Mouse (Mus musculus) left cerebral cortex, postnatal 36 days (tissue): Measurements from ENCODE around the gene Tpo. TPM values are rescaled to one million over a fixed set of nuclear protein-coding genes. Genes with fewer than 3 reads are reported as not detected.

ENCODE experiments used
- DNase-seq, 2 experiments: peaks; one replicate each; pipeline ENCODE4 v3.0.0; 2021 to 2022; ENCODE audit warnings: low spot score in 2 of 2, mixed read lengths in 1 of 2
- intact Hi-C: fragments of 180-260 bp; cut with DNase I; formaldehyde crosslinking; loops from one replicate; pipeline ENCODE4 v1.15.1; 2025
- total RNA-seq, 2 experiments: library from RNA; stranded (reverse); gene quantifications; 2 replicates each; pipeline ENCODE4 v1.2.3; 2021

The Tpo gene
- total RNA-seq, 2 experiments from 2014 or later = 0.42 to 0.82 TPM

DNA sequence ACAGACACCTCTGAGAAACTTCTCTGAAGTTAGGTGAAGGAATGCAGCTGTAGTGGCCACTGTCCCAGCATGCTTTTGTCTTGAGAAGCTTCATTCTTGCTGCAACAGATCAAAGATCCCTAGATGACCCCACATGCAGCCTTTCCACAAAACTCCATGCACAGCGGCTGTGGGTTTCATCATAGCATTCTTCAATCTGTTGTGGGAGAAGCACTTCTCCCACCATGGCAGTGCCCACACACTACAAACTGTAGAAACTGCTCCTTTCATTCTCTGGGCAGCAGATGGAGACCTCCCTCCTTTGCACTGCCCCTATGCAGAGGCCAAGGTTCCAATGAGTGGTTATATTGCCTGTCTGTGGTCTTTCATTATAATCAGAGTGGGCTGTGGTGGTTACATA lies 103.3 kb downstream of the Tpo start:
- no peak for DNase-seq
- intact Hi-C loops = no loop called here

- intact Hi-C loops = no loop called here
Observed at GRCm38 (mm10) chr12:30027721-30028340, 104.6 kb downstream of the Tpo start.

DNA sequence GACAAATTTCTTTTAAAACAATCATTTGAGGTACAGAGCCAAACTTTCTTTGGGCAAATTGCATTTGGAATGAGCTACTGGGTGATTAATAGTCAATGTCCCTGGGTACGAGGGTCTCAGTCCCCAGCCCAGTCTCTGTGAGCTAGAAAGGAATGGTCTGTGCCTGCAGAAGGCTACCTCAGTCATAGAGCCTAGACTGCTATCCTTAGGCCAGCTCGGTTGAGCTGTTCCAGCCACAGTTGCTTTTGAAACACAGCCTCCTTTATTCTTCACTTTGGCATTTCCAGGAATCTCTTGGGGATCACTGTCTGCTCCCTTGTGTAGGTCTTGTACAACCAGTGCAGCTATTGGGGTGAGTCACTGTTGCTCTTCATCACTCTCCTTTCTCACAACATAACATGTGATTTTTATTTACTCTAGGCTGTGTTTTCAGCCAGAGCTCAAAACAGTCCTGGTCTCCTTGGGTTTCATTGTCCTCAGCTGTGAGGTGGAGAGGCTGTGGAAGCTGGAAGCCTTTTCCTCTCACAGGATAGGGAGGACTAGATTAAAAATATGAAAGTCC lies 108.1 kb downstream of the Tpo start:
- DNase-seq = no peak
- intact Hi-C loops = no loop called here

More at GRCm38 (mm10) chr12:30027721-30028340, 104.6 kb downstream of the Tpo start:
- no peak for DNase-seq

DNA sequence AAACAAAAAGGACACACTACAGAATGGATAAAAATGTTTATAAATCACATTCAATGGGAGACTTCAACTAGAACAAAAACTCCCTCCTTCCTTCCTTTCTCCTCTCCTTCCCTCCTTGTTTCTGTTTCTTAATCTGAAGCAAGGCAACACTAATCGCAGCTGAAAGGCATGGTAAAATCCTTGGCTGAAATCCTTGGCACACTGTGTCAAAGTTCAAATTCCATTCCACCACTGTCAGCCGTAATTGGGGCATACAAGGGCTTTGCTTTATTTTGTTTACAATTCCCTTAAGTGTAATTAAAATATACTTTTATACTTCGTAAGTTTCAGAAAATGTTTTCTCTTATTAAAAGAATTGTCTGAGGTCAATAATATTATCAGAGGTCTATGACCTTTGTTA lies 108.9 kb downstream of the Tpo start:
- intact Hi-C loops = no loop called here
- no peak for DNase-seq

DNA sequence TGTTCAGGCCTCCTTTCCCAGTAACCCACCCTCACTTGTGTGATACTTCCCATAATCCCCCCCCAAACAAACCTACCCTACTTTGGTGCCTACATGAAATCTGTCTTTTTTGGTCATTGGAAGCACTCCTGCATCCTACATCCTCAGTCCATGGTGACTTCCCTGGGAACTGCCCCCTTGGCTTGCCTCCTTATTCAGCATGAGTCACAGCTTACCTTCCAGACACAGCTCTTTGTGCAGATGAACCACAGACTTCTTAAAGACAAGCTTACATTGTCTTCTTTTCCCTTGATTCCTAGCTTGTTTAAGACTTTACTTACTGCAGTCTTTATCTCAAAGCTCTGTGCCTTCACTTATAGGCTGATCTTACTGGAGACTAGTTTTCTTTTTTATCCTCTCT lies 112.0 kb downstream of the Tpo start:
- DNase-seq = no peak
- intact Hi-C loops = no loop called here

DNA sequence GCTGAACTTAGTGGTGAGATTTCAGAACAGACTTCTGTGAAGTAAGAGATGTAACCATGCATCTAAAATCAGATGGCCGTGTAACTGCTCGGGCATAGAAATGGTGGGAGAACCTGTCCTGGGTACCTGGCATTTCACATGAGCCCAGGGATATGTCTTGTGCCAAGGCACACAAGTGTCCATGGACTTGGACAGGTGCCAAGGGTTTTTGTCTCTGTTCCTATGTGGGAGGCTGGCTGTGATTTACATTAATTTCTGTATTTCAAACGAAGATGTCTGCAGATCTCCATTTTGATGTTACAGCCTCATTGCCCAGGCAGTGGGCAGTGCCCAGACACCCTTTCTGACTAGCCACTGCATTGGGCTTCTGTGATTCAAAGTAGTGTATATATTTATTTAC lies 115.3 kb downstream of the Tpo start:
- intact Hi-C loops = no loop called here
- DNase-seq = no peak

DNA sequence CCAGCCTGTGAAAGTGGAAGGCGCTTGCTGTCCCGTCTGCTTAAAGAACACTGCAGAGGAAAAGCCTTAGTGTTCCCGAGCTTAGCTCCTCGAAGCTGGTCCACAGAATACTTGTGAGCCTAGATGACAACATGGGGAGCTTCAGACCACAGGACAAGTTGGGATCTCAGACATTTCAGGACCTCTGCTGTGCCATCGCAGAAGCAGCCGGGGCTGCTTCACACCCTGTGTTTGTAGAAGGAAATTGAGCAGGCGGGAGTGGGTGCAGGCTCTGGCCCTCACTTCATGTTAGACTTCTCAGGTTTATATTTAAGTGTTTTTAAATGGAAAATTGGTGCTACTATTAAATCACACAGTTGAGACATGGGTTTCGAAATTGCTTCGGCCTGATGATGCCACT lies 116.9 kb downstream of the Tpo start:
- intact Hi-C loops = loop anchor here (2.0 kb wide), 1 partner anchor 81 kb away; no protein-coding TSS in a partner anchor
- peak; percentile 38 to 59 for DNase-seq

GRCm38 (mm10) chr12:30008741-30009140 lies 123.7 kb downstream of the Tpo start:
- DNase-seq = no peak
- intact Hi-C loops = no loop called here

DNA sequence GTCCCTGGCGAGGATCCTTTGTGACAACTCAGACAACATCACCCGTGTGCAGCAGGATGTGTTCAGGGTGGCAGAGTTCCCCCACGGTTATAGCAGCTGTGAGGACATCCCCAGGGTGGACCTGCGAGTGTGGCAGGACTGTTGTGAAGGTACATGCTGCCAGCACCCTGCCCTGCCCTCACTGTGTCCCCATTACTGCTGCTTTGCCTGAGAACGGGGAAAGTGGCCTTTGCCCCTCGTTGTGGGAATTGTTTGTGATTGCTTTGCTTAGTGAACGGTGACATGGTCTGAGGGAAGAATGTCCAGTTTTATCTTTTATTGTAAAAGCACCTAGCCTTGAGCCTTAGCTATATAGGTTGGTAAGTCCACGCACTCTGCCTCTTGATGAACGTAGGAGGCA lies 125.8 kb downstream of the Tpo start:
- DNase-seq = no peak
- intact Hi-C loops = no loop called here

Other genes starting within 250 kb of the Tpo start
- gene Pxdn, start 195.0 kb downstream of the Tpo start, total RNA-seq = 10 to 100 TPM; 34.4 to 53.6 TPM
- gene Sntg2, start 240.8 kb upstream of the Tpo start, total RNA-seq = 1 to 10 TPM; 6.3 to 9.3 TPM